Mouse (Mus musculus): Measurements from ENCODE around the gene Dnajc16.

DNA sequence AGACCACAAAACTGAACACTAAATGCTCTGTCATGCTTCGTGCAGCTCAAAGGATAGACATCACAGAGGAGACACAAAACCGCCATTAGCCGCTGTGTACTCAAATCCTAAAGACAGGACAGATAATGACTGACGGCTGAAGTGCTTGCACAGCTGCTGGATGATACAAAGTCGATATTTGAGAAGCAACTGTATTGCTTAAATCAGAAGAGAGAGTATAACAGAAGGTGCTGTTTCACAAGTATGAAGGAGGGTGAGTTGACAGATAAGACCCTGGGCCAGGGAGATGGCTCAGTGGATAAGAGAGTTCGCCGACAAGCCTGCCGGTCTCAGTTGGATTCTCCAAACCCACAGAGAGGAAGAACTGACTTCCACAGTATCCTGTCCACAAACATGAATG, 18.9 kb downstream of the Dnajc16 start:
- TF ChIP-seq CTCF (IDR thresholded peaks at IDR 0.05) (no peak), EP300 (IDR thresholded peaks at IDR 0.05; ENCODE audit: insufficient read depth, low read depth, low read length) (no peak), POLR2A (IDR thresholded peaks at IDR 0.05; ENCODE audit: insufficient read depth, low read depth, low read length) (no peak)

Measured in heart, adult 2 months (tissue).